Mouse (Mus musculus) left cerebral cortex, adult 8-10 months (tissue): ENCODE results near the gene Rc3h1. TPM values are rescaled to one million over a fixed set of nuclear protein-coding genes. Genes with fewer than 3 reads are reported as not detected.
"Not testable (repeated sequence)": the region's sequence is repeated elsewhere in the genome, so short reads cannot be mapped to it uniquely, and the experiment has no call there.

Experiments used
- DNase-seq, 2 experiments: peaks; one replicate each; pipeline ENCODE4 v3.0.0; 2022; ENCODE audit warnings: low spot score in 2 of 2
- total RNA-seq, 4 experiments: library from RNA; stranded (reverse); gene quantifications; 2 replicates each; pipeline ENCODE4 v1.2.4; 2022

The Rc3h1 gene
- total RNA-seq, 4 experiments from 2014 or later = 37.8 to 43.1 (median 40.2) TPM

GRCm38 (mm10) chr1:160935551-160935950 is 29.3 kb downstream of the Rc3h1 start:
- DNase-seq = no peak

- no peak for DNase-seq
Measured at GRCm38 (mm10) chr1:160963199-160963598, 57.0 kb downstream of the Rc3h1 start.

DNA sequence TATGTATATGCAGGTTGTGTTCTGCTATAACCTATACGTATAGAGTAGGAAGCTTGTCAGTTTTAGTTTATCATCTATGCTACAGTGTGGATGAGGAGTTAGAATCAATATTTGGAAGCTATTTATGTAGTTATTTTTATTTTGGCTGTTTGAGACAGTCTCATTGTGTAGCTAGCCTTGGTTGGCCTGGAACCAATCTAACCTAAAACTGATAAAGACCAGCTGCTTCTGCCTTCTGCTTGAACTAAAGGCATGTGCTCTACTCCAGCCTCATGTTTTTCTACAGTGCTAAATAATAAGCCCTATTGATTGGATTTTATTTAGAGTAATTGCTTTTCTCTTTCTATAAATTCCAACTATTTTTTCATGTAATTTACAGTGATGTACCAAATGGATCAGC is 61.0 kb downstream of the Rc3h1 start:
- no peak for DNase-seq

- no peak for DNase-seq
Measured at GRCm38 (mm10) chr1:160968643-160969042, 62.4 kb downstream of the Rc3h1 start.

DNA sequence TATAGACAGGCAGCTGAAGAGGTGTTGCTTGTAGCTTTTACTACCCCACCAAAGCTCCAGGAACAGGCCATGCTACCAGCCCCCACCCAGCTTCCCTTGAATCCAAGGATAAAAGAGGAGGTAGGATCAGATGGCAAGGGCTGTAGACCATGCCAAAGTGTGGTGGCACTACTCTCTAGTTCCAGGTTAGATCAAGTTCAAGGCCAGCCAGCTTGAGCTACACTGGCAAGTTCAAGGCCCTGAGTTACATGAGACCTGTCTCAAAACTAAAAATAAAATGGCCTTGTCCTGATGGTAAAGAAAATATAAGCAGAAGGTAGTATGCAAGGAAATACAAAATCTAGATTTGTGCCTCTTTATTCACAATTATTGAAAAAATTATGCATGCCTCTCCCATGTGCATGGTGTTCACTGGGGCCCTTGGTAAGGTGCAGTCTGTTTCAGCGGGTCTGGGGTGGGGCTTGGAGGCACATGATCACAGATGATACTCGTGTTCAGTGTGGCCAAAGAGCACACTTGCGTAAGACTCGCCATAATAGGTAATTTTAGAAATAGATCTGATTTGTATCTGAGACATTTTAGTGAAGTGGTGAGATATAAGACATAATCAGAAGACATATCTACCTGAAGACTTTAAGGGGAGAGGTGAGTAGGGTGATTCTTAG is 72.0 kb downstream of the Rc3h1 start, which contains the start of gene Serpinc1:
Serpinc1 (plus strand) TSS at position 515 of the 665 bp plus-strand sequence.
- no peak for DNase-seq

DNA sequence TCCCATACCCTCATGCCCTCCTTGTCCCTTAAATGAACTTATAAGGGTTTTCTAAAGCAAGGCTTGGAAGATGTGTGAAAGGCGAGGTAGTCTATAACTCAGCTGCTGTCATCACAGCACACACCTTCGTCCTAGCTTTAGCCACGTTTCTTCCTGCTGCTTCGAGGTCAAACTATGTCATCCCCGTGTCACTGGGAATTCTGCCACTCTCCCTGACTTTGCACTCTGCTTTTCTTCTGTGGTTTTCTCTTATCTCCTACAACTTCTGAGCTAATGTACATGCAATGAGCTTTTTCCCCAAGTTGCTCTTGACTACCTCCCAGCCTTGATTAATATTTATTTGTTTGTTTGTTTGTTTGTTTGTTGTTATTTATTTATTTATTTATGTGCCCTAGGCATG is 73.8 kb downstream of the Rc3h1 start:
- no peak for DNase-seq

GRCm38 (mm10) chr1:160980537-160981234 is 74.5 kb downstream of the Rc3h1 start:
- no peak for DNase-seq

DNA sequence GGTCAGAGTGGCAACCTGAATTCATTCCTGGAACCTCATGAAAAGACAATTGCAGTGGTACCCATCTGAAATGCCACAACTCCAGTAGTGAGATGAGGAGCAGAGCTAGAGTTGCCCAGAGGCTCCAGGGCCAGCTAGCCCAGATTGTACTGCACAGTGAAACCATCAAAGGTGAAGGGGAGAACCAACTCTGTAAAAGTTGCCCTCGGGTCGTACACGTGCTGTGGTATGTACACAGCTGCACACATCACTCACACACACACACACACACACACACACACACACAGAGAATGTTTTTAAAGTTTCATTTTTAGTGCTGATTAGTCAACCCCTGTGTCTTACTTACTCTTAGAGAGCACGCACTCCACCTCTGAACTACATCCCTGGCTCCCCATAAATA is 75.1 kb downstream of the Rc3h1 start:
- no peak for DNase-seq

DNA sequence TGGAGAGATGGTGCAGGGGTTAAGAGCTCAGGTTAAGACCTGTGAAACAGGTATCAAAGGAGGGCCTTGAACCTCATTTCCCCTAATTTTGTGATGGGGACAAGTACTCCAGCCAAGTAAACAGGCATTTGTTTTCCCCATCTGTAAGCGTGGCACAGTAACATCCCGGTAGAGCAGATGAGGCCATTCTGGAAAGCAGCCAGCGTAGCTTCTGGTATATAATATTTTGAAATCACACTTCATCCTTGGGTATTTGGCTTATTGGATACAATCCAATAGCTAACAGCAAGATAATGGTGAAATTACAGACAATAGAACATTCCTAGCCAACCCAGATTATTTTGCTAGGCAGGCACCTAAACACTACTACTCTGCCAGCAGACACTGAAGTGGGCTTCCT is 76.7 kb downstream of the Rc3h1 start:
- DNase-seq = no peak

DNA sequence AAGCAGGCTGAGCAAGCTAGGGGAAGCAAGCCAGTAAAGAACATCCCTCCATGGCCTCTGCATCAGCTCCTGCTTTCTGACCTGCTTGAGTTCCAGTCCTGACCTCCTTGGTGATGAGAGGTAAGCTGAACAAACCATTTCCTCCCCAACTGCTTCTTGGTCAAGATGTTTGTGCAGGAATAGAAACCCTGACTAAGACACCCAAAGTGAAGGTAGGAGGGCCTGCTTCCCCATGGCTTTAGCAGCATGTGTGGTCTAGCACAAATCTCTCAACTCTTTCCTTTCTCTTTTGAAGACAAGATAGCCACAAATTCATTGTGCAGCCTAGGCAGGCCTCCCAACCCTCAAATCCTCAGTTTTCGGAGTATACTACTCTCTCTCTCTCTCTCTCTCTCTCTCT is 78.5 kb downstream of the Rc3h1 start:
- DNase-seq = not testable (repeated sequence)

GRCm38 (mm10) chr1:160985477-160985876 is 79.3 kb downstream of the Rc3h1 start:
- DNase-seq = no peak

- DNase-seq = no peak
Measured at GRCm38 (mm10) chr1:160986881-160987635, 80.8 kb downstream of the Rc3h1 start.

- no peak for DNase-seq
Measured at GRCm38 (mm10) chr1:160989395-160989794, 83.2 kb downstream of the Rc3h1 start.

- DNase-seq = no peak
Measured at GRCm38 (mm10) chr1:160993851-160994250, 87.6 kb downstream of the Rc3h1 start.

DNA sequence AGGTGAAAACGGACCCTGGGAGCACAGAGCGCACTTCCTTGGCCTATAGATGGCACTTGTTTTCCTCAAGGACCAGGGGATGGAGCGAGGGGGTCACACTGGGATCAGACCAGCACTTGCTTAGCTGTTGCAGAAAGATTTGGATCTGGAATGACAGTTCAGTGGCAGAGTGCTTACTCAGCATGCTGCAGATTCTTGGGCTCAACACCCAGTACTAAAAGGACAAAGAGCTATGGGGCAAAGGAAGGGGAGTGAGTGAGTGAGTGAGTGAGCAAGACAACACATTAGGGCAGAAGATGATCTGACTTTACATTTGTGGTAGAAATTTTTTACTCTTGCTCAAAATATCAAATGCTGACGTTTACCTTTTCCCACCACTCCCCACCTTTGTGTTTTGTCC is 98.7 kb downstream of the Rc3h1 start:
- no peak for DNase-seq

GRCm38 (mm10) chr1:161005526-161005925 is 99.3 kb downstream of the Rc3h1 start:
- DNase-seq = no peak

DNA sequence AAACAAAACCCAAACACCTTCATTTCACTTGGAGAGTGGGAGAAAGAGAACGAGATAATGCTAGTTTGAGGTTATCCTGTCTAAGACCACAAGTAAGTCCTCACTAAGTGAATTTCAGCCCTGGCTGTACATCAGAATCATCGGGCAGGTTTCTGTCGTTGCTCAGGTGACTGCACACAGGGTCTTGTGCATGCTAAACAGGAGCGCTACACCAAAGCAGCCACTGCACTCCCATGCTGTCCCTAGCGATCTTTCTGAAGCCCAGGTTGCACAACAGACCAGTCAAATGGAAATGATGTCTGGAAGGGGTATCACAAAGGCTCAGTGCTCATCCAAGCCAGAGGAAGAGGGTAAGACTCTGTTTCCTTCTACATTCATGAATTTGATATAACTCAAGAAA is 100.3 kb downstream of the Rc3h1 start:
- DNase-seq = no peak

GRCm38 (mm10) chr1:161008038-161008437 is 101.8 kb downstream of the Rc3h1 start:
- no peak for DNase-seq

GRCm38 (mm10) chr1:161010436-161010835 is 104.2 kb downstream of the Rc3h1 start:
- no peak for DNase-seq

DNA sequence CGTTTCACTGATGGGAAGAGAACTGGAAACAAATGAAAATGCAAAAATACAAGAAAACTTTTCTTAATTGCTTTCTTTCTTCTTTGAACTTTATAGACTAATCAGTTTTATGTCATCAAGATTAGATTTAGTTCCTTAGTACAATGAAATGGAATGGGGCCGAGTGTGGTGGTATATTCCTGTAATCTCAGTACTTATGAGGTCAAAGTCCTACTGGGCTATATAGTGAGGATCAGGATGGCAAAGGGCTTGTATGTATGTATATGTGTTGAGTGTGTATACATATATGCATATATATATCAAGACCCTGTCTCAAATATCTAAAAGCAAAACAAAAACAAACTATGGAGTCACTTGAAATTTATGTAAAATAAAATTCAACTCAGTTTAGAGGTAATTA is 110.2 kb downstream of the Rc3h1 start:
- no peak for DNase-seq

- no peak for DNase-seq
Measured at GRCm38 (mm10) chr1:161020051-161020450, 113.8 kb downstream of the Rc3h1 start.
